Mouse (Mus musculus) C2C12 (cell line): ENCODE results near the gene Gcfc2.

ENCODE experiments used
- CEBPB ChIP-seq: IDR thresholded peaks from one replicate; pipeline ENCODE4 v1.6.1; 2011; ENCODE audit warnings: low read depth, mild to moderate bottlenecking, control low read depth, moderate library complexity
- CTCF ChIP-seq: IDR thresholded peaks from one replicate; pipeline ENCODE4 v1.5.1; 2011; ENCODE audit not compliant: control insufficient read depth, insufficient read depth, insufficient read length

GRCm38 (mm10) chr6:81911713-81912112 is 11.8 kb upstream of the Gcfc2 start:
- TF ChIP-seq CTCF (no peak), CEBPB (no peak)
